Mouse (Mus musculus) spleen, embryonic (tissue): ENCODE data around the gene Pex5l.

ENCODE experiments used
- CTCF ChIA-PET: fragments of 350-600 bp; sonication (Branson Sonifier 250); formaldehyde crosslinking; loops from one replicate; lab custom pipeline; 2022; lab: Charles Lee

The Pex5l gene

GRCm38 (mm10) chr3:33063590-33063989, 79.5 kb downstream of the Pex5l start:
- CTCF ChIA-PET: no interaction called here

DNA sequence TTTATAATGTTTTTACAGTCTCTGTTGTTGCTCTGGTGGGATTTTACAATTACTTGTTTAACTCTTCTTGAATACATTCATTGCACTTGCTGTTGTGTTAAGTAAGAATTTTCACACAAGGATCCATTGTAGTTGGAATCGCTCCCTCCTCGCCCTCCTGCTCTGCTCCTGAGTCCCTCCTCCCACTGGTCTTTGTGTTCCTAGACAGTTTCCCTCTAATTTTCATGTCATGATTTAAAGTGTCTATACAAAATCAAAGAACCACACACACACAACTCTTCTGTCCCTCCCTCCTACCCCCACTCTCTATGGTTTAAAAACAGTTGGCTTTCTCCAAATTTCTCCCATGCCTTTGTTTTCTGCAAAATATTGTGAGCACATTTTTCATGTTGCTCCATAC, 81.6 kb downstream of the Pex5l start:
- CTCF ChIA-PET: no interaction called here

GRCm38 (mm10) chr3:33061016-33061415, 82.0 kb downstream of the Pex5l start:
- CTCF ChIA-PET: no interaction called here

GRCm38 (mm10) chr3:33060343-33060937, 82.6 kb downstream of the Pex5l start:
- CTCF ChIA-PET: no interaction called here

DNA sequence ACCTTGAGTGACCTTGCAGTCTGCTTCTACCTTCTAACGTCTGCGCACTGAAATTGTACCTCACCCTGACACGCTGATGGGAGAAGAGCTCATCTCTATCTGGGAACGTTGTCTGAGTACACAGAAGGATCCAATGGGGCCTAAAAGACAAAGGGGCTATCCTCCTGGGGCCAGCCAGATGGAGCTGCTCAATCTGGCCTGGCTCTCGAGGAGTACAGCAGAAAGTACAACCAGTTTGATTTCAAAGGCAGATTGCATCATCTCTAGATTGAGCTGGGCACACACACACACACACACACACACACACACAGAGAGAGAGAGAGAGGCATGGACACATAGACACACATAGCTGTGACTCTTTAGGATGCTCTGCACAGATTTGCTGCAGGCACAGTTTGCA, 94.7 kb downstream of the Pex5l start:
- CTCF ChIA-PET: no interaction called here

DNA sequence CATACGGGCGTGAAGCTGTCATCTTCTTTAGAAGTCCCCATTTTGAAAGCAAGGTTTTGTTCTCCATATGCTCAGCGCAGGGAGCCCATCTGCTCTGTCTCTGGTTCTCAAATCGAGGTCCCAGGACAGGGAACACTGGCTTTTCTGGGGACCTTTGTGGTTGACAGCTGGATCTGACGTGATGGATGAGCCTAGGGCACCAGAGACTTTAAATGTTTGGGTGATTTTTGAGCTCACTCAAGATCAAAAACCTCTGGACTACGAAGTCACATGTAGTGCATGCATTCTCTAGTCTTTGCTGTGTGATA, 98.3 kb downstream of the Pex5l start:
- CTCF ChIA-PET: no interaction called here

DNA sequence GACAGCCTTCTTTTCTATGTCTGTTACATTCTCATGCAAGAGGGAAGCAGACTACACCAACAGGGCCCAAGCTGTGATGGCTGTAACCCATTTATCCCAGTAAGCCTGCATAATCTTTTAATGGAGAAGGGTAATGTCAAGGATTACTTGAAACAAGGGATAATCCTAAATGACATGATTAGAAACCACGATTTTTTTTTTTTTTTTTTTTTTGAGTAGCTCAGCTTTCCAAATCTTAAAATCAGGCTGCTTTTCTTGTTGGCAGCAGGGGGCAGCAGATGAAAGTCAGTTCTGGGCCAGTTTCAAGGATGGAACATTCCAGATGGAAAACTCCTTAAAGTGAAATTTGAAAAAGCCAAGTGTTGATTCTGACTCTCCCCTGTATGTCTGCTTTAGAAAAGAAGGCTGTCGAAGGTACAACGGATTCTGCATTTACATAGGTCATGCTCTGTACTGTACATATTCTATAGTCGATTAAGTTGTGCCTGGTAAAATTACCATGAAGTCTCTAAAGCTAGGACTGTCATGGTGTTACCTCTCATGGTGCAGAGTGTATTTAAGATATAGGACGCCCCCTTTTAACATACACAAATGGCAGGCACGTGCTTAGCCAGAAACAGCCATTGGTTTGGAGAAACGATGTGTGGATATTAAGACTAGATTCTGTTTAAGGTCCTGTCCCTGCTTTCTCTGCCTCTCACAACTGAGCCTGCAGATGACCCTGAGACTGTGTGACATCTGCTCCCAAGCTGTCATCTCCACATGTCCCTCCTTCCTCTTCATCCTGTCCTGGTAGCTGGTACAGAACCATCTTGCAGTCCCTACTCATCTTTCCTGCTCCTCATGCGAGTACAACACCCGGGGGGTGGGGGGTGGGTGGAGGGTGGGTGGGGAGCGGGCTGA, 98.9 kb downstream of the Pex5l start:
- CTCF ChIA-PET: no interaction called here

- CTCF ChIA-PET: no interaction called here
These were observed 118.5 kb downstream of the Pex5l start for GRCm38 (mm10) chr3:33024566-33024965.

DNA sequence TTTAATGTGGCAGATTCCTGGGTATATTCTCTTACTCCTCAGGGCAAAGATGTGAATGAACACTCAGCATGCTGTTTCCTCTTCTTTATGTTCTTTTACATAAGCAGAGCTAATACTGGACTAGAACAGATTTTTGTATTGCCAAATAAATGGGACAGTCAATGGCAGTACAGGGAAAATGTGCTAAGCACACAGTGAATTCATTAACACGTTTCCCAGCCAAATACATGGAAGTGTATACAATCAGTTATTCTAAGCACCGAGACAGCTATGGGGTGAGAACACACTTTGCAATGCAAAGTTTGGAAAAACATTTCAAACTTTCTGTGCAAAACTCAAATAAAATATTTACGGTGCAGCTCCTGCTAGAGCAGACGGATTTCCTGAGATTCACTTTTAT, 139.1 kb downstream of the Pex5l start:
- CTCF ChIA-PET: no interaction called here

DNA sequence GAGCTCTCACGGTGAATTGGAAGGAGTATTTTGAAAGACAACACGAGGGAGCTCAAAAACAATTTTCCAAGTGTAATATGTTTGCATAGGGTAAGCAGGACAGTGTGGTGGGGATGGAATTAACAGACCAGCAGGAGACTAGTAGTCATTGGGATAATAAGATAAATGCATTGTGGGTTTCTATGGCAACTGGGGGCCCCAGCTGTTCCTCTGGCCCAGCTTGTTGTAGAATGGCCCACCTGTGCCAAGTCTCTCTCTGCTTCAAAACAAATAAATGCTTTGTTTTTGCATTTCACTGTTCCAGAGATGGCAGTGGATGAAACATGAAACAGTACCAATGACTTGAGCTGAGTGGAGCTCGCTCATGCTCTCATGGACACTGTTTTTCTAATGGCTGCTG, 141.3 kb downstream of the Pex5l start:
- CTCF ChIA-PET: no interaction called here

- CTCF ChIA-PET: no interaction called here
These were observed 142.5 kb downstream of the Pex5l start for GRCm38 (mm10) chr3:33000383-33001015.

DNA sequence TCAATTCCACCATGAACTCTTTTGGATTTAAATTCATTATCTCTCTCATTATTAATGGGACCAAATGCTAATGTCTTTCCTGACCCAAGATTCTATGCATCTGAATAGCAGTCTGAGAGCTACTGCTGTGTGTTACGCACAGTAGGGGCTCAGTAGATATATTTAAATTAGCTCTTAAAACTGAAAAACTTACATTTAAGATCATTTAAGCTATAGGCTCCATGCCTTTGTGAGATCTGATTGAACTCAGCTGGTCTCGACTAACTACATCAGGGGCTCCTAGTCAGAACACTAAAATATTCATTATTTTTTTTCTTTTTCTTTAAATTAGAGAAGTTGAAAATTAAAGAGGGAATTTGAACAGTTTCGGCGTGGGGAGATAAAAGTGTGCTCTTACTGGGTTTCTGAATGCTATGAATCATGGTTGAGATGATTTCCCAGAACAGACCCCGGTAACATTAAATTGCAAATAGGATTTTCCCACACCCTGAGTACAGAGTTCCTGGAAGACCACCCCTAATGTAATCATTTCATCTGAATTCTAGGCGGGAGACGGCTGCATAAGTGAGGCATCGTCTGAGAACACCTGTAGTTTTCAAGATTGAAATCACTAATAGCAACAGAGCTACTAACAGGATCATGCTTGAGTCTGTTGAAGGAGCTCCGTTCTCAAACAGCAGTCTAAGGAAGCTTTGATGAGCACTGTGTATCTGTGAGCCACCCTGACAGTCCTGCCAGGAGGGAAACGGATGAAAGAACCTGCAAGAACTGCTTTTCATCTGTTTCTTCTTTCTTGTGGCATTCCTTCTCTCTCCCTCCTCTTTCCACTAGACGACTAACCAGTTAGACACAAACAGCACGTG, 151.1 kb downstream of the Pex5l start:
- CTCF ChIA-PET: interaction anchor here (0.5 kb wide), 1 partner anchor 146 kb away, joined by 5 read pairs; no protein-coding TSS in a partner anchor

GRCm38 (mm10) chr3:32987806-32988205, 155.2 kb downstream of the Pex5l start:
- CTCF ChIA-PET: no interaction called here

DNA sequence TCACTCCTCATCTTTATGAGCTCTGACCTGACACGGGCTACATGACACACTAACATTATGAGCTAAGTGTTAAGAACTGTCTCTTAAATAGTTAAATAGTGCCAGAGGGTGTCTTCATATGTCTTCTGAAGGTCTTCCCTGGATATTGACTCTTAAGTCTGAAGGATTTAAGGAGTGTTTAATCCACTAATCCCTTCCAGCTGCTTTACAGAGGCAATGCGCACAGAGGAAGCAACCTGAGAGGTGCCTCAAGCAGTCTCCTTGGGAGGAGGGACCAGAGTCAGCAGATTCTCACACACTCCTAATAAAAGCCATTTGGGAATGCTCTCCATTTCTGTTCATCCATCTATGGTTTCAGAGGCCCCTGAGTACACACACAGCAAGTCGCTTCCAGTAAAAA, 157.9 kb downstream of the Pex5l start:
- CTCF ChIA-PET: no interaction called here

DNA sequence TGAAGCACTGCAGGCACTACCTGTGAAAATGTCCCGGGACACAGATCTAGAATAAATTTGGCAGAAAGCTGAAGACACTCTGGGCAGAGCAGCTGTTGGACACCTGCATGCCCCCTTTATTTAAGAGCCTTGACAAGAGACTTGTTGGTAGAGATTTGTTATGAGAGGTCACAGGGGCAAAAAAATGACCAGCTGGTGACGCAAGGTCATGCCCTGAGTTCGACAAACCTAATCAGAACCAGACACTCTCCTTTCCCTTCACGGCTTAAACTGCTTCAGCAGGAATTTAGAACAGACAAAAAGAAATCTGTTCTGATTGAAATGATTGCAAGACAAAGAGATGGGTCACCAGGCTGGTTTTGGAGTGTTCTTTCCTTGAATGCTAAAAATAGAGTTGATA, 163.1 kb downstream of the Pex5l start:
- CTCF ChIA-PET: no interaction called here

DNA sequence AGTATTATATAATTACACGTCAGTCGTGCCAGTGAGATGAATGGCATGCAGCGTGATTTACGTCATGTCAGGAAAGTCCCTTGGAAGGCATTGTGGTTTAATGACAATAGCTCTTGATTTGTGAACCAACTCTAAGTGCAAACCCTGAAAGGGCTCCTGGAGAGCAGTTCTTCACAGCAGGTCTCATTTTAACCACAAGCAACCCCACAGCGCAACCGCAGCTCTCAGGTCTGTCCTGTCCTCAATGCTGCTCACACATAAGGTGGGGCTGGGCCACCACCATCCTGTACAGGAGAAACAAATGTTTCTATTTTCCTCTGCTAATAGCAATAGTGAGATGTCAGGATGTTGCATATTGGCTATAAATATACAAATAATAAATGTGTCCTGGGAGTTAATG, 163.8 kb downstream of the Pex5l start:
- CTCF ChIA-PET: no interaction called here

GRCm38 (mm10) chr3:32970257-32970656, 172.8 kb downstream of the Pex5l start:
- CTCF ChIA-PET: no interaction called here

DNA sequence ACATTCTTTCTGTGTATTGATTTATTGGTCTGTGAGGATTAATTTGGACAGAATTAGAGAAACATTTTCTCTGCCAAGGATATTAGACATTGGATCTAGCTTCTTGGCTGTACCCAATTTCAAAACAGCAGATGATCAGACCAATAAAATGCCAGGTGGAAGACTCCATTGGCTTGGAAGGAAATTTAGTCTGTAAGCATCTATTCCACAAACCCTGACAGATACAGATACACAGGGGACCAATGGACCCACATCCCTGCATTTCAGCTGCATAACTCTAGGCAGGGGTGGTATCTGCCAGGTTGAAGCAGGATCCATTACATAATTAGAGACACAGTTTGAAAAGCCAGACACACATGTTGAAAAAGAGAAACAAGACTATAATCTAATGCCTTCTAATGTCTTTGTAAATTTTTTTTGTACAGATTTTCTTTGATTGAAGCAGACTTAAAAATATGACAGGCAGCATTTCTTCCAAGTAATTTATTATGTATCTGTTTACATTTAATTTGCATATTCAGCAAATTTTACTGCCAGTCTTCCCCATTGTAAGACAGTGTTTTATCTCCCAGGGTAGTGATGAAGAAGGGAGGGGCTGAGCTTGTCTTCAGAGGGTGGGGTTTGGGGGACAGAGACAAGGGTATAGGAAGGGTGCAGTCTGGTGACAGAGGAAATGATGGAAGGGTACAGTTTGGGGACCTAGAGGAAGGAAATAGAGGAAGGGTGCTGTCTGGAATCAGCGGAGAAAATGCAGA, 174.2 kb downstream of the Pex5l start:
- CTCF ChIA-PET: no interaction called here

DNA sequence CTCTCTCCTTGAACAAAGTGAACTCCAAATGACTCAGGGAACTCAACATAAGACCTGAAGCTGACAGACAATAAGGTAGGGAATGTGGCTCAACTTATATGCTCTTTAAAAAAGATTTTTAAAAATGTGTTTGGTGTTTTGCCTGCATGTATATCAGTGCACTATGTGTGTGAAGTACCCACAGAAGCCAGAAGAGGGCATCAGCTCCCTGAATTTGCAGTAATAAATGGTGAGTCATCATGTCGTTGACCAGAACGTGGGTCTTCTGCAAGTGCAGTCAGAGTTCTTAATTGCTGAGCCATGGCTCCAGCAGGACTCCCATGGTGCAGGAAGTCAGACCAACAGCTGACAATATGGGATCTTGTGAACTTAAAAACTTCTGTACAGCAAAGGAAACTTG, 177.5 kb downstream of the Pex5l start:
- CTCF ChIA-PET: no interaction called here

DNA sequence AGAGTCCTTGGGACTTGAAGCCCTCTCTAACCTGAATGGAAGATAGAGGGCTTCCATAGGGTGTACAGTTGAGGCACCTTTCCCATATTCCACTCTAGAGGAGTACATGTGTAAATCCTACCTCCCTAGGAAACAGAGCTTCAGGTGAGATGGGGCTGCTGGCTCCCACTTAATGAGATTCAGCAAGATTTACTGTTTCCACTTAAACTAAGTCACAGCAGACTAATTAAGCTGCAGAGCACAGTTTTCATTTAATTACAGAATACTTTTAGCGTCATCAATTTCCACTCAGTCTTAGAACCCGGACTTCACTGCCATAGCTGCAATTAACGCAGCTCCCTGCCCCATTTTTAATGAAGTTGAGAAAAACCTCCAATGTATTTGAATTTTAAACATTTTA, 181.6 kb downstream of the Pex5l start:
- CTCF ChIA-PET: no interaction called here

- CTCF ChIA-PET: no interaction called here
These were observed 191.7 kb downstream of the Pex5l start for GRCm38 (mm10) chr3:32951382-32951781.
